Mouse (Mus musculus) liver, embryonic 15.5 days (tissue): ENCODE measurements around the gene Stab1. TPM values are rescaled to one million over a fixed set of nuclear protein-coding genes. Genes with fewer than 3 reads are reported as not detected.
A peak's percentile ranks its signal among the peaks of the same experiment; 100 is the strongest.

Source experiments
- ATAC-seq: fragments of 200-750 bp; cut with Nextera tagmentation; 2 replicates; pipeline ENCODE4 v1.8.0; 2017; ENCODE audit warnings: moderate number of reproducible peaks, mild to moderate bottlenecking, moderate library complexity; ENCODE audit not compliant: insufficient read depth
- H3K27ac ChIP-seq: fragments of 300-500 bp; sonication (generic); replicated peaks from 2 replicates; pipeline ENCODE4 v1.5.1; 2015; ENCODE audit warnings: mild to moderate bottlenecking, inconsistent platforms
- H3K27me3 ChIP-seq: fragments of 300-500 bp; sonication (generic); 2 replicates; pipeline ENCODE4 v1.6.1; 2015; ENCODE audit warnings: mild to moderate bottlenecking, inconsistent platforms
- H3K36me3 ChIP-seq: fragments of 300-500 bp; sonication (generic); replicated peaks from 2 replicates; pipeline ENCODE4 v1.6.1; 2015; ENCODE audit warnings: moderate library complexity, mild to moderate bottlenecking, inconsistent platforms
- H3K4me1 ChIP-seq: fragments of 300-500 bp; sonication (generic); replicated peaks from 2 replicates; pipeline ENCODE4 v1.6.1; 2015; ENCODE audit warnings: inconsistent platforms
- H3K4me2 ChIP-seq: fragments of 300-500 bp; sonication (generic); 2 replicates; pipeline ENCODE4 v1.6.1; 2015; ENCODE audit warnings: moderate library complexity, mild to moderate bottlenecking, inconsistent platforms
- H3K4me3 ChIP-seq: fragments of 300-500 bp; sonication (generic); replicated peaks from 2 replicates; pipeline ENCODE4 v1.5.1; 2015; ENCODE audit warnings: mild to moderate bottlenecking, inconsistent platforms
- H3K9ac ChIP-seq: fragments of 300-500 bp; sonication (generic); 2 replicates; pipeline ENCODE4 v1.6.1; 2015; ENCODE audit warnings: moderate library complexity, mild to moderate bottlenecking, inconsistent platforms
- H3K9me3 ChIP-seq: fragments of 300-500 bp; sonication (generic); replicated peaks from 2 replicates; pipeline ENCODE4 v1.6.1; 2016; ENCODE audit warnings: inconsistent platforms
- WGBS: fragments of 180-500 bp; shearing (Covaris S2); methylation state at CpG from one replicate; pipeline ENCODE4 v1.1.7; 2015; ENCODE audit warnings: mixed read lengths; ENCODE audit not compliant: insufficient replicate concordance; 5-methylcytosine and 5-hydroxymethylcytosine counted together
- polyA plus RNA-seq: library from polyadenylated mRNA; unstranded; fragments of >200 nt; fragmentation: Nextera tagmentation; extraction: Ambion mirVana; gene quantifications from 2 replicates; pipeline ENCODE4 v1.2.1, GENCODE M21; 2015

The Stab1 gene
- polyA plus RNA-seq, 1 experiment from 2014 or later, result 22.0 TPM

- Histone ChIP-seq H3K36me3 (peaks cover 76% of the 10 kb centered on the region), H3K4me1 (peaks cover 35% of the 10 kb centered on the region), H3K27ac (0 out of 2 replicates have a peak overlapping the region, but pooled peaks have one; percentile 36), H3K27me3 (no peaks in the 10 kb centered on the region), H3K9ac (no peak overlapping the region), H3K4me3 (no peak overlapping the region), H3K9me3 (no peaks in the 10 kb centered on the region), H3K4me2 (no peak overlapping the region)
- 64% methylated on average over 14 of the region's 14 CpGs for WGBS
- ATAC-seq, result no peak
These were observed 26.6 kb upstream of the Stab1 start for GRCm38 (mm10) chr14:31194891-31195513.

DNA sequence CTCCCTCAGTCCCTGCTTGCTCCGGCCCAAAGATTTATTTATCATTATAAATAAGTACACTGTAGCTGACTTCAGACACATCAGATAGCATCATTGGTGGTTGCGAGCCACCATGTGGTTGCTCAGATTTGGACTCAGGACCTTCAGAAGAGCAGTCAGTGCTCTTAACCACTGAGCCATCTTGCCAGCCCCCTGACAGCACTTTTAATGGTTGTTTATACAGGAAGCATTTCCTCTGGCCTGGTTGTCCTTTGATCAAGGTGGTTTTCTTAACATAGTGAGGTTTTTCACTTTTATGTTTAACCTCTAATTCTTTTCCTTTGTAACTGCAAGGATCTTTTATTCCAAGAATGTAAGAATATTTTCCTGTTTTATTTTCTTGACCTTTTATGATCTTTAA is 26.0 kb upstream of the Stab1 start:
- Histone ChIP-seq H3K9me3 (no peaks in the 10 kb centered on the region), H3K9ac (no peak overlapping the region), H3K27ac (no peak overlapping the region), H3K27me3 (no peaks in the 10 kb centered on the region), H3K4me3 (no peak overlapping the region), H3K36me3 (peaks cover 76% of the 10 kb centered on the region), H3K4me1 (peaks cover 40% of the 10 kb centered on the region), H3K4me2 (no peak overlapping the region)
- WGBS, result 51% methylated on average over 2 of the region's 2 CpGs
- ATAC-seq, result no peak

- no peak overlapping the region for H3K27ac ChIP-seq
These were observed 25.4 kb upstream of the Stab1 start for GRCm38 (mm10) chr14:31193791-31194190.

DNA sequence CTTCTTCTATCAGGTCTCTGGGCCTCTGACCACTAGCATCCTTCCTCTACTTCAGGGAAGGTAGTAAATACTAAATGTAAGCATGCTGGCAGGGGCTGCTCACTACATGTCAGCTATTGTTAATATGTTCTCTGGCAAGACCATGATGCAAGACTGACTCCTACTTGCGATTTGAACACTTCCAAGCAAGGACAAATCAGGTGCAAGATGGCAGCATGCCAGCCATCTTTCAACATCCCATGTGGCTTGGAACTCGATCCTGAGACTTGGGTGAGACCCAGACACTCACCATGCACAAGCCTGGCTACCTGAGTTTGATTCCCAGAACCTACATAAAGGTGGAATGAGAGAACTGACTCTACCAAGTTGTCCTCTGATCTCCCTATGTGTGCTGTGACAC is 23.5 kb upstream of the Stab1 start:
- H3K4me1 ChIP-seq, result peaks cover 33% of the 10 kb centered on the region
- 40% methylated on average over 2 of the region's 2 CpGs for WGBS
- H3K9ac ChIP-seq, result no peak overlapping the region
- no peaks in the 10 kb centered on the region for H3K9me3 ChIP-seq
- no peaks in the 10 kb centered on the region for H3K27me3 ChIP-seq
- H3K4me3 ChIP-seq, result no peak overlapping the region
- no peak overlapping the region for H3K4me2 ChIP-seq
- H3K36me3 ChIP-seq, result peaks cover 90% of the 10 kb centered on the region
- H3K27ac ChIP-seq, result no peak overlapping the region
- ATAC-seq, result no peak

More at GRCm38 (mm10) chr14:31193791-31194190, 25.4 kb upstream of the Stab1 start:
- no peaks in the 10 kb centered on the region for H3K9me3 ChIP-seq
- no peaks in the 10 kb centered on the region for H3K27me3 ChIP-seq
- WGBS, result 76% methylated on average over 7 of the region's 7 CpGs
- no peak for ATAC-seq
- H3K36me3 ChIP-seq, result peaks cover 78% of the 10 kb centered on the region
- H3K9ac ChIP-seq, result no peak overlapping the region
- peaks cover 40% of the 10 kb centered on the region for H3K4me1 ChIP-seq
- no peak overlapping the region for H3K4me3 ChIP-seq
- no peak overlapping the region for H3K4me2 ChIP-seq

DNA sequence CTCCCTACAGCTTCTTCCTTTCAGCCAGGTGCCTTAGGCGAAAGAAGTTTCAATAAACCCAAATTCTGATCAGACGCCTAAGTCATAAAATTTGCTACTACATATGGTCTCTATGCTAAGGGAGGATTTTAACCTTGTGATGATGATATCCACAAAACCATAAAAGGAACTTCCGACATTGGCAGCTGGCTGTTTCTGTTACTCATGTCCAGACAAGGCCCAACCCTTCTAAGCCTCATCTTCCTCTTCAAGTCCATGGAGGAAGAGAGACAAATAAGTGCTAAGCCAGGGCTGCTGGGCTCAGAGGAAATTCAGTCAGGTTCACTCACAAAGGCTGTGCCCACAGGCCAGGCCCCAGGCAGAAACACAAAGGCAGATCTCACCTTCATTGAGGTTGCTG is 20.9 kb upstream of the Stab1 start:
- no peaks in the 10 kb centered on the region for H3K27me3 ChIP-seq
- H3K4me1 ChIP-seq, result peaks cover 25% of the 10 kb centered on the region
- no peak for ATAC-seq
- no peak overlapping the region for H3K4me3 ChIP-seq
- no peaks in the 10 kb centered on the region for H3K9me3 ChIP-seq
- peak overlapping the region; percentile 69 for H3K27ac ChIP-seq
- no peak overlapping the region for H3K9ac ChIP-seq
- peaks cover 94% of the 10 kb centered on the region for H3K36me3 ChIP-seq
- no peak overlapping the region for H3K4me2 ChIP-seq
- WGBS, result 74% methylated on average over 3 of the region's 3 CpGs

DNA sequence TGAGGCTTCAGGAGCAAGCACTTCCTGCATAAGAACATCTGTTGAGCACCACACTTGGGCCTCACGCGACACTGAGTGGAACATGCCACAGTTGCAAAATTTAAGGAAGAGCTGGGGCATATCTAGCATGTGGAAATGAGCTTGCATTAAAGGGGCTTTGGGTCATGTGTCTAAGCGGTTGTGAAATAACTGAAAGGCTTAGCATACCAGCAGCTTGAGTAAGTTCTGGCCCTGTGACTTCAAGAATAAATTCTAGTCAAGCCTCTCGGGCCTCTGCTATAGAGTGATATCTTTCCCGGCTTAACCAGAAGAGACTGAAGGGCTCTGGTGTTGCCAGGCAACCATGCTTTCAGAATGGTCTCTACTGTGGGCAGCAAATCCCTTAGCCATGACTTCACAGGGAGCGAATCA is 20.3 kb upstream of the Stab1 start:
- Histone ChIP-seq H3K4me3 (no peak overlapping the region), H3K36me3 (peaks cover 99% of the 10 kb centered on the region), H3K4me1 (peaks cover 29% of the 10 kb centered on the region), H3K27ac (peak overlapping the region; percentile 69), H3K27me3 (no peaks in the 10 kb centered on the region), H3K4me2 (no peak overlapping the region), H3K9me3 (no peaks in the 10 kb centered on the region), H3K9ac (no peak overlapping the region)
- peak; percentile 26; the same call in 1 of the 2 replicates for ATAC-seq
- WGBS, result 71% methylated on average over 6 of the region's 6 CpGs

GRCm38 (mm10) chr14:31186656-31187055 is 18.2 kb upstream of the Stab1 start:
- no peak overlapping the region for H3K4me2 ChIP-seq
- no peak overlapping the region for H3K27ac ChIP-seq
- peaks cover 96% of the 10 kb centered on the region for H3K36me3 ChIP-seq
- no peaks in the 10 kb centered on the region for H3K27me3 ChIP-seq
- H3K9me3 ChIP-seq, result no peaks in the 10 kb centered on the region
- WGBS, result 75% methylated on average over 4 of the region's 4 CpGs
- peaks cover 49% of the 10 kb centered on the region for H3K4me1 ChIP-seq
- H3K4me3 ChIP-seq, result no peak overlapping the region
- no peak for ATAC-seq
- no peak overlapping the region for H3K9ac ChIP-seq

- Histone ChIP-seq H3K27ac (peak overlapping the region; percentile 80), H3K9ac (no peak overlapping the region), H3K27me3 (no peaks in the 10 kb centered on the region), H3K36me3 (peaks cover 93% of the 10 kb centered on the region), H3K4me2 (no peak overlapping the region), H3K4me3 (no peak overlapping the region), H3K9me3 (no peaks in the 10 kb centered on the region), H3K4me1 (peaks cover 44% of the 10 kb centered on the region)
- no peak for ATAC-seq
- WGBS, result 84% methylated on average over 12 of the region's 12 CpGs
These were observed 15.8 kb upstream of the Stab1 start for GRCm38 (mm10) chr14:31184195-31184594.

GRCm38 (mm10) chr14:31183541-31183940 is 15.1 kb upstream of the Stab1 start:
- WGBS, result 59% methylated on average over 5 of the region's 5 CpGs
- Histone ChIP-seq H3K9me3 (no peaks in the 10 kb centered on the region), H3K4me1 (peaks cover 44% of the 10 kb centered on the region), H3K4me3 (no peak overlapping the region), H3K9ac (no peak overlapping the region), H3K27me3 (no peaks in the 10 kb centered on the region), H3K27ac (peak overlapping the region; percentile 80), H3K36me3 (peaks cover 93% of the 10 kb centered on the region), H3K4me2 (peak overlapping the region; percentile 16; the same call in 1 of the 2 replicates)
- no peak; the same call in 1 of the 2 replicates for ATAC-seq

DNA sequence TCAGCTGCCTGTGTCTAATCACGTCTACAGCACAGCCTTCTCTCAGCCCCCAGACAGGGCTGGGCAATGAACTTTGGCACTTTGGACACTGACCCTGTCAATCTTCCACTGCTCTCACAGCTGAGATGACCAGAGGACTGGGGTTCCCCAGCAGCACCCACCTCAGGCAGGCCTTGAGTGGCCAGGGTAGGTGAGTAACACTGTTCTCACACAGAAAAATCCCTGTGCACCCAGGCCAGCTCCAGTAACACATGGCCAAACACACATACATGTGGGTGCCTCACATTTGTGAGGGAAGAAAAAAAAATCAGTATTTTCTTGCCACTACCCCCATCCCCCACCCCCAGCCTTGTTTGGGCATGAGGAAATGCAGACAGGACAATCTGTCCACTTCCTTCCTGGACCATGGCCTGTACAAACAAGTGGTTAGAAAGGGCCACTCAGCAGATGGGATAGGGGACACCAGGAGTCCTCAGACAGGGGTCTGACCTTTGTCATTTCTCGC is 14.4 kb upstream of the Stab1 start:
- Histone ChIP-seq H3K4me2 (peak overlapping the region; percentile 16), H3K9me3 (no peaks in the 10 kb centered on the region), H3K4me1 (peaks cover 44% of the 10 kb centered on the region), H3K27ac (peak overlapping the region; percentile 80), H3K9ac (no peak overlapping the region), H3K27me3 (no peaks in the 10 kb centered on the region), H3K36me3 (peaks cover 92% of the 10 kb centered on the region), H3K4me3 (peak overlapping the region; percentile 6; the same call in 1 of the 2 replicates)
- 59% methylated on average over 2 of the region's 2 CpGs for WGBS
- peak; percentile 75 for ATAC-seq

- WGBS, result 73% methylated on average over 4 of the region's 4 CpGs
- Histone ChIP-seq H3K4me1 (peaks cover 38% of the 10 kb centered on the region), H3K9ac (no peak overlapping the region), H3K4me2 (0 out of 2 replicates have a peak overlapping the region, but pooled peaks have one; percentile 16), H3K9me3 (no peaks in the 10 kb centered on the region), H3K36me3 (peaks cover 92% of the 10 kb centered on the region), H3K27me3 (no peaks in the 10 kb centered on the region), H3K4me3 (no peak overlapping the region), H3K27ac (no peak overlapping the region)
- ATAC-seq, result no peak
These were observed 13.1 kb upstream of the Stab1 start for GRCm38 (mm10) chr14:31181512-31181911.
